Mouse (Mus musculus) erythroblast, embryonic 14.5 days (primary cell): Measurements from ENCODE around the gene Tbc1d9.

Experiments used
- GATA1 ChIP-seq: IDR thresholded peaks from 2 replicates; pipeline ENCODE4 v1.6.1; 2012; ENCODE audit warnings: low read length, inconsistent platforms, mixed read lengths
- TAL1 ChIP-seq: IDR thresholded peaks from 3 replicates; pipeline ENCODE4 v1.6.1; 2012; ENCODE audit warnings: low read length, inconsistent platforms, mixed read lengths

GRCm38 (mm10) chr8:83322374-83322773 lies 157.2 kb downstream of the Tbc1d9 start:
- TF ChIP-seq GATA1 = no peak
- TF ChIP-seq TAL1 = no peak
